Mouse (Mus musculus) embryonic facial prominence, embryonic 13.5 days (tissue): ENCODE measurements at regions not wholly inside any gene's neighbourhood (a gene's known extent, or its start where the extent isn't known, plus 50 kb on each side); places are given as distances from the start of the nearest gene placed in this dataset.
"Not testable (repeated sequence)": the region's sequence is repeated elsewhere in the genome, so short reads cannot be mapped to it uniquely, and the experiment has no call there.

Experiments
- ATAC-seq: fragments of 200-750 bp; cut with Nextera tagmentation; 2 replicates; pipeline ENCODE4 v1.8.0; 2017; ENCODE audit warnings: low read depth; ENCODE audit not compliant: insufficient number of reproducible peaks, insufficient read depth, low FRiP score, low TSS enrichment
- H3K27ac ChIP-seq: fragments of 300-500 bp; sonication (generic); 2 replicates; pipeline ENCODE4 v1.5.1; 2015; ENCODE audit warnings: moderate library complexity, mild to moderate bottlenecking, inconsistent platforms
- H3K27me3 ChIP-seq: fragments of 300-500 bp; sonication (generic); 2 replicates; pipeline ENCODE4 v1.6.1; 2015; ENCODE audit warnings: mild to moderate bottlenecking, inconsistent platforms
- H3K36me3 ChIP-seq: fragments of 300-500 bp; sonication (generic); 2 replicates; pipeline ENCODE4 v1.6.1; 2015; ENCODE audit warnings: mild to moderate bottlenecking, inconsistent platforms
- H3K4me1 ChIP-seq: fragments of 300-500 bp; sonication (generic); 2 replicates; pipeline ENCODE4 v1.6.1; 2015; ENCODE audit warnings: inconsistent platforms
- H3K4me2 ChIP-seq: fragments of 300-500 bp; sonication (generic); 2 replicates; pipeline ENCODE4 v1.6.1; 2015; ENCODE audit warnings: moderate library complexity, mild to moderate bottlenecking, inconsistent platforms
- H3K4me3 ChIP-seq: fragments of 300-500 bp; sonication (generic); 2 replicates; pipeline ENCODE4 v1.5.1; 2015; ENCODE audit warnings: mild to moderate bottlenecking, inconsistent platforms
- H3K9ac ChIP-seq: fragments of 300-500 bp; sonication (generic); 2 replicates; pipeline ENCODE4 v1.6.1; 2015; ENCODE audit warnings: mild to moderate bottlenecking, inconsistent platforms
- H3K9me3 ChIP-seq: fragments of 300-500 bp; sonication (generic); 2 replicates; pipeline ENCODE4 v1.6.1; 2016; ENCODE audit warnings: inconsistent platforms
- WGBS: fragments of 180-500 bp; shearing (Covaris S2); methylation state at CpG from one replicate; pipeline ENCODE4 v1.1.7; 2015; ENCODE audit warnings: mixed read lengths; 5-methylcytosine and 5-hydroxymethylcytosine counted together

DNA sequence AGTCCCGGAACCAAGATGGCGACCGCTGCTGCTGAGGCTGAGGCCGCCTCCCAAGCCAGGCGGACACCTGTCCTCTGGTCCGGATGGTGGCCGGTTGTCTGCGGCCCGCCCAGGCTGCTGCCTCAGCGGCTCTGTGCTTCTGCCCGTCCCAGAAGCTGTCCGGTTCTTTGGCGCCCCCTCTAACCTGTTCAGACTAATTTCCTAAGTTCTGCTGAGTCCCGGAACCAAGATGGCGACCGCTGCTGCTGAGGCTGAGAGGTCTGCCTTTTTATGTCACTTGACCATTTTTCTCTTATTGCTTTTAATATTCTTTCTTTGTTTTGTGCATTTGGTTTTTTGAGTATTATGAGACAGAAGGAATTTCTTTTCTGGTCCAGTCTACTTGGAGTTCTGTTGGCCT, 140.4 kb downstream of the Gm11077 start:
- H3K4me1 ChIP-seq, ATAC-seq, H3K9ac ChIP-seq, H3K27ac ChIP-seq, H3K9me3 ChIP-seq, H3K36me3 ChIP-seq, H3K4me3 ChIP-seq, H3K27me3 ChIP-seq, H3K4me2 ChIP-seq: not testable (repeated sequence)
- 92% methylated on average over 10 of the region's 16 CpGs for WGBS

DNA sequence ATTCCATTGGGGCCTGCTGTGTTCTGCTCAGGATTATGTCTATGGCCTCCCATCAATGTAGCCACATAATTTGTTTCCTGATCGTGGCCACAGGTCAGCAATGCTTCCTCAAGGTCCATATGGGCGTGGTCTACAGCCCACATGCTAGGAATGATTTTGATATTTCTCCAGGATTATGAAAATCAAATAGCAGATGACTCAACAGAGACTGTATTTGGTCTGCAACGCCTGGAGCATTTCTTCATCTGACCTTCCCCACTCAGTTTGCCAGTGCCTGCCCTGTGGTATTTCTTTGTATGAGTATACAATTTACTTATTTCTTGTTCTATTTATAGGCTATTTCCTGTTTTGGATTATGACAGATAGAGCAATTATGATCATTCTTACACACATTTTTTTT, 145.7 kb downstream of the Gm11077 start:
- no peaks in the 10 kb centered on the region for H3K27me3 ChIP-seq
- H3K4me1 ChIP-seq = no peaks in the 10 kb centered on the region
- no peaks in the 10 kb centered on the region for H3K36me3 ChIP-seq
- H3K9ac ChIP-seq = no peak overlapping the region
- no peak overlapping the region for H3K4me2 ChIP-seq
- 67% methylated on average over 3 of the region's 3 CpGs for WGBS
- ATAC-seq = no peak
- no peak overlapping the region for H3K27ac ChIP-seq
- no peak overlapping the region for H3K4me3 ChIP-seq
- H3K9me3 ChIP-seq = no peaks in the 10 kb centered on the region

DNA sequence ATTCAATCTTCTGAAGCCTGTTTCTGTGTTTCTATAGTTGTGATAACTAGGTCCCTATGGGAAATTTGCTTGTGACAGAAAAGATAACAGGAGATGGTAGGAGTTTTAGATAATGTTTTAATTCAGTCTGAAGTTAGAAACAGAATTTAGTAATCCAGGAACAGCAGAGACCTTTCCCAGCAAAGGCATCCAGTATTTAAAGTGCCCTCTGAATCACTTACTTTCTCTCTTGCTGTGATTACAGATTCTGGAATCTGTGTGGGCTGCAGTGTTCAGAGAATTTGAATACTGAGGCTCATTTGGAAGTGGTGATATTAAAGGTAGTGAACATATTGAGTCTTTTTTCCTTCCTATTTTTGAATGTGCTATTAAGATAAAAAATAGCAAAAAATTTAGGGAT, 154.6 kb downstream of the Gm11077 start:
- Histone ChIP-seq H3K27me3 (no peaks in the 10 kb centered on the region), H3K4me1 (no peaks in the 10 kb centered on the region), H3K27ac (no peak overlapping the region), H3K4me2 (no peak overlapping the region), H3K36me3 (no peaks in the 10 kb centered on the region), H3K9ac (no peak overlapping the region), H3K4me3 (no peak overlapping the region), H3K9me3 (no peaks in the 10 kb centered on the region)
- no peak for ATAC-seq

DNA sequence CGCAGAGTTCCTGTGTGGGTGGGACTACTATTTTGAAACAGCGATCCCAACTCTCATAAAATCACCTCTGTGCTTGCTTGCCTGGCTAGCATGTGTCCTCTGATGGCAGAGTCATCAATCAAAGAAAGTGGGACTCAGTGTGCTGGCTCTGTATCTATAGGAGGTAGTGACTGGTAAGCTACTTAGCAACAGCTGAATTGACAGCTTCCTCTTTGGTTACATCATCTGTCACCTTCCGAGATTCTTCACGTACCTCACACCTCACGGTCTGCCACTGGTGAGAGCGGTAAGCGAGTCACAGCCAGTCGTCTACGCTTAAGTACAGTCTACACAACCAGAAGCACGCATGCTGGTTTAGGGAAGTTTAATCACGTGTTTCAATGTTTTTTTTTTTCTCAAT, 159.5 kb downstream of the Gm11077 start:
- no peaks in the 10 kb centered on the region for H3K4me1 ChIP-seq
- no peak overlapping the region for H3K4me2 ChIP-seq
- no peak for ATAC-seq
- H3K27ac ChIP-seq = no peak overlapping the region
- WGBS = 75% methylated on average over 11 of the region's 11 CpGs
- H3K9me3 ChIP-seq = no peaks in the 10 kb centered on the region
- H3K9ac ChIP-seq = no peak overlapping the region
- H3K27me3 ChIP-seq = no peaks in the 10 kb centered on the region
- H3K4me3 ChIP-seq = no peak overlapping the region
- no peaks in the 10 kb centered on the region for H3K36me3 ChIP-seq

DNA sequence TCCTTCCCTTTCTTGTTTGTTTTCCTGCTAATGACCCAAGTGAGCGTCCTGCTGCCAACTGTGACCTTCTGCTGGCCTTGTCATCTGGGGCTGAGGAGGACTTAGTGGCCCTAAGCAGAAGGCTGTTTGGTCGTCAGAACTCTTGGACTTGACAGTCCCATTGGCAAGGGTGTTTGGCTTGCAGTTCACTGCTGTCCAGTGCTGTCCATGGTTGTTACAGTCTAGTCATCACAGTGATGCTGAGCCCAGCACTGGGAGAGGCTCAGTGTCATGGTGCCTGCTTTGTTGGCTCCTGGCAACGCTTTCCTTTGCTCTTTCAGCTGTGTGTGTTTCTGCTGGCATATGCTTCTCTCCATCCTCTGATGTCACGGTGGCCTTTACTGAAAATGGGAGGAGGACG, 161.0 kb downstream of the Gm11077 start:
- no peaks in the 10 kb centered on the region for H3K9me3 ChIP-seq
- no peak overlapping the region for H3K27ac ChIP-seq
- H3K36me3 ChIP-seq = no peaks in the 10 kb centered on the region
- H3K4me1 ChIP-seq = peaks cover 8% of the 10 kb centered on the region; the same call in 1 of the 2 replicates
- H3K4me3 ChIP-seq = no peak overlapping the region
- H3K27me3 ChIP-seq = no peaks in the 10 kb centered on the region
- H3K9ac ChIP-seq = no peak overlapping the region
- WGBS = 61% methylated on average over 5 of the region's 5 CpGs
- H3K4me2 ChIP-seq = no peak overlapping the region
- ATAC-seq = no peak

DNA sequence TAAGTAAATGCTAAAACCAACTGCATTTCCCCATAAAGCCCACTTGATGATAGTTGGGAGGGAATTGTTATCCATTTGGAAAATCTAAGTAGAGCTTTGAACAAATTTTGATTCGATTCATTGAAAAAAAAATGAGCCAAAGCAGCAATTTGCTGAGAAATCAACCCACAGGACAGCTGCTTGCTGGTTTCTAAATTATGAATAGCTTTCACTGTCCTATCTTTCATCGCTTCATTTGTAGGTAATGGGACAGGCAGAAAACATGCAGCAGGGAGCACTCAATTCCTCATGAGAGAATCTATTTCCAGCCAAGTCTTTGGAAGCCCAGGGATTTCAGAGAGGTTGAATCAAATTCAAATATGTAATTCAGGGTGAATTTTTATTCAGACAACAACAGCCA, 161.5 kb downstream of the Gm11077 start:
- Histone ChIP-seq H3K4me3 (no peak overlapping the region), H3K27me3 (no peaks in the 10 kb centered on the region), H3K9me3 (no peaks in the 10 kb centered on the region), H3K36me3 (no peaks in the 10 kb centered on the region), H3K27ac (no peak overlapping the region), H3K9ac (no peak overlapping the region), H3K4me1 (peaks cover 13% of the 10 kb centered on the region; the same call in 1 of the 2 replicates), H3K4me2 (no peak overlapping the region)
- WGBS = 80% methylated on average over 2 of the region's 2 CpGs
- ATAC-seq = no peak

DNA sequence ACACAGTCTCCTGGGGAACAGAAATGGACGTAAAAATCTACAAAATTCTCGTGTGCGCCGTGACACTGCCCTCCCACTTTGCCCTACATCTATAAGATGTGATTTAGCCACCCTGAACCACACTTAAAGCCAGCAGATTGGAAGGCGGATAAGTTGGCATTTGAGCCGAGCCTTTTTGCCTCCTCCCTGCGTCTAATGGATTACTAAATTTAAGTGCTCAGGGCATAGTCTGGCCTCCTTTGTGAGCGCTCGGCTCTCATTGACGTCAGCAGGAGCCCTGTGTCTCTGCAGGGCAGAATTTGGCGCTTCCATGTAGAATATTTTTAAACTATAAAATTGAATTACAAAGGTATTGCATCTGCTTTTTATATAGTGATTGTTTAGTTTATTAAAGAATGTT, 165.4 kb downstream of the Gm11077 start:
- Histone ChIP-seq H3K4me3 (no peak overlapping the region), H3K9me3 (no peaks in the 10 kb centered on the region), H3K9ac (0 out of 2 replicates have a peak overlapping the region, but pooled peaks have one; percentile 33), H3K4me1 (peaks cover 20% of the 10 kb centered on the region), H3K4me2 (peak overlapping the region; percentile 33), H3K27ac (peak overlapping the region; percentile 44; the same call in 1 of the 2 replicates), H3K27me3 (no peaks in the 10 kb centered on the region), H3K36me3 (no peaks in the 10 kb centered on the region)
- no peak for ATAC-seq
- WGBS = 31% methylated on average over 11 of the region's 11 CpGs

DNA sequence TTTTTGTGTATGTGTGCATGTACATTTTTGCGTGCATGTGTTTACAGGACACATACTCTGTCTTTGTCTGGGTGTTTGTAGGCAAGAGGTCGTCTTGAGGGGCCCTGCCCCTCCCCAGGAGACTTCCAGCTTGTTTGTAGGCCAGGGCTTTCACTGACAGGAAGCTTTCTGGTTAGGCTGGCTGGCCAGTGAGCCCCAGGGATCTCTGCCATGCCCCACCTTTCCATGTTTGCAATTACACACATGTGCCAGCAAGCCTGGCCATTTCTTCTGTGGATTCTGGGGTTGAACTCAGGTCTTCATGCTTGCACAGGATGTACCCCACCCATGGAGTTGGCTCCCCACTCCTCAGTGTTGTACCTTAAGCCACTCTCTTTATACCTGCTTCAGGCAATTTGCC, 166.4 kb downstream of the Gm11077 start:
- no peak for ATAC-seq
- H3K27ac ChIP-seq = no peak overlapping the region
- WGBS = 49% methylated on average over 2 of the region's 2 CpGs

DNA sequence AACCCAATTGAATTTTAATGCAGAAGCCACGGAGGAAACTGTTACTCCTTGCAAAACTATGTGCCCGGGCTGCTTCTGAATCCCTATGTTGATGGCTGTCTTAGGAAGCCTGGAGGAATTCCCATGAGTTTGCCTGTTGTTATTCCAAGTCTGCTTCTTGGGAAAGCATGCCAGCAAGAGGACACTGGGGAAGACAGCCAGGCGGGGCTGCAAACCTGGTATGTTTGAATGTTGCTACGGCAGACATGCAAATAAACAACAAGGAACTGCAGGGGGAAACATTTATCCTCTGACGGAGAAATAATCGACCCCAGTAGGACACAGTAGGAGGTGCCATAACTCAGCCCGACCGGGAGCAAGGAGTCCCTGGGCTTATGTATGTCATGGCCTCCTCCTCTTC, 168.0 kb downstream of the Gm11077 start:
- no peak overlapping the region for H3K27ac ChIP-seq
- H3K9me3 ChIP-seq = no peaks in the 10 kb centered on the region
- no peak overlapping the region for H3K4me3 ChIP-seq
- H3K9ac ChIP-seq = no peak overlapping the region
- WGBS = 38% methylated on average over 8 of the region's 8 CpGs
- peaks cover 20% of the 10 kb centered on the region for H3K4me1 ChIP-seq
- peak overlapping the region; percentile 12; the same call in 1 of the 2 replicates for H3K4me2 ChIP-seq
- no peaks in the 10 kb centered on the region for H3K36me3 ChIP-seq
- no peak for ATAC-seq
- H3K27me3 ChIP-seq = no peaks in the 10 kb centered on the region

More for the DNA sequence above, 166.4 kb downstream of the Gm11077 start:
- Histone ChIP-seq H3K9ac (no peak overlapping the region), H3K27me3 (no peaks in the 10 kb centered on the region), H3K9me3 (no peaks in the 10 kb centered on the region), H3K36me3 (no peaks in the 10 kb centered on the region), H3K4me2 (no peak overlapping the region), H3K4me1 (peaks cover 20% of the 10 kb centered on the region), H3K4me3 (no peak overlapping the region)

DNA sequence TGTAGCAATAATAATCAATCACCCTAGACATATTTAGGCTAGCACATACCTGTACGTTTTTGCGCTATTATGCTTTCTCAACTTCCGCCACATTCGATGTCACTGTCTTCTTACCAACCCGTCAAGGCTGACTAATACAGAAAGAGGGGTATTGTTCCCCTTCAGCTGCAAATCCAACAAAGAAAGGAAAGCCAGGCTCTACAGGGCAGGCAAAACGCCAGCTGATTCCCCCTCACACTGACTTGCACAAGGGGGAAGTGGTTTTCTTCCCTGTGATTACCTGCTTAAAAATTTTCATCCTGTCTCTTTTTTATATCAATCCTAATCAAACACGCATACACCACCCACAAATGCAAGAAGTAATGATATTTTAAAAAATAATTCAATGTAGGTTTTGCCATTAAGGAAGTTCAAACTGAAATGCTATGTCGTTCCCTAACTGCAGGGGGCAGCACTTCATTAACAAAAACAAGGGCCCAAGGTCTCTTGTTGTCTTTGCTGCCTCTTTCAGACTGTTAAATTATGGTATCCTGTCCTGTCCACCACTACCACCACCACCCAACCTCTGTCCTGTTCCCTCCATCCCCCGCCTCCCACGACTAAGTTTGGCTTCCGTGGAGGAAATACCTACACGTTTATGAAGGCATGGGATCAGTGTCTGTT, 195.4 kb downstream of the Gm11077 start:
- Histone ChIP-seq H3K9ac (no peak overlapping the region), H3K27ac (0 out of 2 replicates have a peak overlapping the region, but pooled peaks have one; percentile 22), H3K27me3 (no peaks in the 10 kb centered on the region), H3K36me3 (no peaks in the 10 kb centered on the region), H3K4me1 (peaks cover 10% of the 10 kb centered on the region), H3K4me2 (no peak overlapping the region), H3K9me3 (no peaks in the 10 kb centered on the region), H3K4me3 (no peak overlapping the region)
- 53% methylated on average over 12 of the region's 12 CpGs for WGBS
- no peak for ATAC-seq

DNA sequence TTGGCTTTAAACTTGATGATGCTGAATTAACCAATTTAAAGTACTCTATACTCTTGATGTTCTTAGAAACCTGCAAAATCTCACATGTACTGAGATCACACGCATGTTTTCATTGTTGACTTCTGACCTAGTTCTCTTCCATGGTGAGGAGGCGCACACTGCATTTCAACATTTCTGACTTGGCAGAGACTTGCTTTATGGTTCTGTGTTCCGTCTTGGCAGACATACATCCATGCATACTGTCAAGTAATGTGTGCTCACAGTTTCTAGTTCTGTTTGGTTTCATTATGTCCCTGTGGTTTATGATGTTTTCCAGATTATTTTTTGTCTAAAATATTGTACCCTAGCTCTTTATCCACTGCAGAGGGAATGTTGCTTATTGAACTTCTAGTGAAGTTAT, 198.5 kb downstream of the Gm11077 start:
- no peaks in the 10 kb centered on the region for H3K36me3 ChIP-seq
- H3K9ac ChIP-seq = no peak overlapping the region
- no peaks in the 10 kb centered on the region for H3K27me3 ChIP-seq
- H3K9me3 ChIP-seq = no peaks in the 10 kb centered on the region
- H3K4me3 ChIP-seq = no peak overlapping the region
- H3K4me1 ChIP-seq = peaks cover 8% of the 10 kb centered on the region
- WGBS = 72% methylated on average over 3 of the region's 3 CpGs
- H3K27ac ChIP-seq = no peak overlapping the region
- no peak for ATAC-seq
- H3K4me2 ChIP-seq = no peak overlapping the region

DNA sequence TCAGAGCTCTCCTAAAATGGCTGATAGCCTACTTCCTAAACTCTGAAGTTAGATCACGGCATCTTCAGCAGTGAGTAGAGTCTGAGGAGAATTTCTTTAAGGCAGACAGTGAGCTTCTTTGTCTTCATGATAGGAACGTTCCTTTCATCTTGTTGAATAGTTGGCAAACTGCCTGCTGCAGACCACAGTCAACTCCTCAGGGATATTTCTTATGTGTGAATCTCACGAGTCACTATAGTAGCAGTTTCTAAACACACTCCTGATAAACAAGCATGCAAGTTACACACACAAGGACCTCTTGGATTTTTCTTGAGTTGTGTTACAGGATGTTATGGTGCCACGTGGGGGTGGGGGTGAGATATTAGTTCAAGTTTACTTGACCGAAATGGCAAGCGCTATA, 205.2 kb downstream of the Gm11077 start:
- Histone ChIP-seq H3K9me3 (no peaks in the 10 kb centered on the region), H3K4me1 (no peaks in the 10 kb centered on the region), H3K4me2 (no peak overlapping the region), H3K27me3 (no peaks in the 10 kb centered on the region), H3K27ac (no peak overlapping the region), H3K36me3 (no peaks in the 10 kb centered on the region), H3K9ac (no peak overlapping the region), H3K4me3 (no peak overlapping the region)
- 55% methylated on average over 6 of the region's 6 CpGs for WGBS
- ATAC-seq = no peak
